Mouse (Mus musculus): ENCODE results near the gene Ifi47.

- TF ChIP-seq CTCF (IDR thresholded peaks at IDR 0.05; ENCODE audit: extremely low read depth, insufficient read length, insufficient replicate concordance, low read depth, low read length) (no peak), POLR2A (IDR thresholded peaks at IDR 0.05; ENCODE audit: low read depth, low read length) (no peak)
Observed at GRCm38 (mm10) chr11:49092786-49093185, 16.4 kb downstream of the Ifi47 start.
